In genomic region chr11:68258498-68258897, GRCm38 (mm10) we compare ENCODE assay signal across 21 mouse cellular contexts.
DNase-seq lines count a peak whose midpoint lies in the region; ATAC-seq and TF ChIP-seq lines count a peak whose summit lies in the region.
"Had no signal": no experiment of that assay in that cellular context is flagged by ENCODE, and none has a peak within 500 bp of the region (broad histone marks: within the 10 kb centered on the region; RNA-seq: fewer than 3 reads in every experiment).

No protein-coding gene starts in this region.

- TF ChIP-seq EP300 in lung, postnatal 0 days (IDR thresholded peaks at IDR 0.05), result 0 out of 2 replicates have a peak, but pooled peaks have one; percentile 18

- no peak overlapping the region for H3K27ac ChIP-seq in lung, embryonic 14.5 days (ENCODE audit: low read depth)
- no peak overlapping the region for H3K27ac ChIP-seq in lung, embryonic 16.5 days (ENCODE audit: low read length)
- no peak overlapping the region for H3K27ac ChIP-seq in lung, postnatal 0 days (ENCODE audit: low read length)

- TF ChIP-seq CTCF in lung, embryonic 14.5 days (IDR thresholded peaks at IDR 0.05; ENCODE audit: low read depth), result peak; percentile 16; the same call in 1 of the 2 replicates
- TF ChIP-seq CTCF in lung, adult 2 months (IDR thresholded peaks at IDR 0.05; ENCODE audit: insufficient read depth, low read length), result no peak
- peak; percentile 42 for TF ChIP-seq CTCF in lung, postnatal 0 days (IDR thresholded peaks at IDR 0.05)

- H3K9ac ChIP-seq in lung, embryonic 14.5 days, result no peak overlapping the region
- H3K9ac ChIP-seq in lung, embryonic 16.5 days (ENCODE audit: low read length), result no peak overlapping the region
- H3K9ac ChIP-seq in lung, postnatal 0 days (replicated peaks; ENCODE audit: low read depth), result no peak overlapping the region

- no peak overlapping the region for H3K4me3 ChIP-seq in lung, embryonic 14.5 days (ENCODE audit: low read depth, low read length)
- no peak overlapping the region for H3K4me3 ChIP-seq in lung, embryonic 16.5 days (ENCODE audit: low read length)
- H3K4me3 ChIP-seq in lung, adult 2 months (replicated peaks; ENCODE audit: extremely low read depth, low read depth, low read length), result no peak overlapping the region
- no peak overlapping the region for H3K4me3 ChIP-seq in lung, postnatal 0 days (ENCODE audit: low read depth, low read length)

- no peaks in the 10 kb centered on the region for H3K9me3 ChIP-seq in lung, embryonic 14.5 days (ENCODE audit: low read depth, low read length)
- no peaks in the 10 kb centered on the region for H3K9me3 ChIP-seq in lung, embryonic 16.5 days (ENCODE audit: control insufficient read depth, low read length)
- H3K9me3 ChIP-seq in lung, postnatal 0 days (ENCODE audit: low read length), result no peaks in the 10 kb centered on the region
- H3K9me3 ChIP-seq: G1E had no signal

- H3K36me3 ChIP-seq in lung, embryonic 14.5 days (ENCODE audit: insufficient read depth), result no peaks in the 10 kb centered on the region
- H3K36me3 ChIP-seq in lung, embryonic 16.5 days (ENCODE audit: control insufficient read depth, insufficient read depth, low read length), result no peaks in the 10 kb centered on the region
- no peaks in the 10 kb centered on the region for H3K36me3 ChIP-seq in lung, postnatal 0 days (ENCODE audit: insufficient read depth, low read length)
- H3K36me3 ChIP-seq: G1E had no signal

- no peak for ATAC-seq in lung, embryonic 14.5 days (ENCODE audit: insufficient read depth)
- 0 out of 2 replicates have a peak, but pooled peaks have one; percentile 50 for ATAC-seq in lung, embryonic 16.5 days (ENCODE audit: low read depth)
- ATAC-seq in lung, postnatal 0 days, result peak; percentile 66
- ATAC-seq: activated CD4-positive, CD25-positive, alpha-beta regulatory T cell, adult 4 months; CD4-positive, CD25-positive, alpha-beta regulatory T cell, adult 4 months; Patski had no signal

- H3K4me2 ChIP-seq in lung, embryonic 14.5 days, result no peak overlapping the region
- H3K4me2 ChIP-seq in lung, embryonic 16.5 days (ENCODE audit: low read depth, low read length), result no peak overlapping the region
- no peak overlapping the region for H3K4me2 ChIP-seq in lung, postnatal 0 days (replicated peaks; ENCODE audit: low read depth, low read length)

- H3K27me3 ChIP-seq in lung, embryonic 14.5 days (ENCODE audit: insufficient read depth, low read length), result no peaks in the 10 kb centered on the region
- H3K27me3 ChIP-seq in lung, embryonic 16.5 days (ENCODE audit: control insufficient read depth, insufficient read depth, low read depth, low read length), result no peaks in the 10 kb centered on the region
- no peaks in the 10 kb centered on the region for H3K27me3 ChIP-seq in lung, postnatal 0 days (replicated peaks; ENCODE audit: insufficient read depth, low read length)
- H3K27me3 ChIP-seq: CH12.LX, Patski had no signal

- 64% methylated on average over 4 of the region's 4 CpGs for WGBS in lung, embryonic 14.5 days
- 51% methylated on average over 4 of the region's 4 CpGs for WGBS in lung, embryonic 16.5 days
- 64% methylated on average over 4 of the region's 4 CpGs for WGBS in lung, adult 2 months
- WGBS in lung, postnatal 0 days, result 67% methylated on average over 4 of the region's 4 CpGs

- H3K4me1 ChIP-seq in lung, embryonic 14.5 days (ENCODE audit: insufficient read depth), result no peaks in the 10 kb centered on the region
- H3K4me1 ChIP-seq in lung, embryonic 16.5 days (replicated peaks; ENCODE audit: control insufficient read depth, insufficient read depth, low read length), result peaks cover 9% of the 10 kb centered on the region; the same call in 1 of the 2 replicates
- no peaks in the 10 kb centered on the region; the same call in 1 of the 2 replicates for H3K4me1 ChIP-seq in lung, adult 2 months (ENCODE audit: control insufficient read depth, insufficient read depth, low read length)
- 0 out of 2 replicates have a peak, but pooled peaks cover 6% of the 10 kb centered on the region for H3K4me1 ChIP-seq in lung, postnatal 0 days (ENCODE audit: insufficient read depth, low read depth, low read length)

- DNase-seq in lung, embryonic 14.5 days, result no peak
- no peak for DNase-seq in lung, adult 18-20 months
- no peak for DNase-seq in lung, adult 2 months
- peak; percentile 72 for DNase-seq in lung, postnatal 0 days (ENCODE audit: low spot score)
- no peak for DNase-seq in lung, postnatal 4 days
- DNase-seq: adrenal gland, adult 2 months; adrenal gland, adult 8-10 months; adrenal gland, postnatal 10 days; adrenal gland, postnatal 14 days; adrenal gland, postnatal 25 days; adrenal gland, postnatal 36 days; B cell, adult 2 months; cerebellum, adult 11 months; cerebellum, adult 11-12 months; cerebellum, adult 18-20 months had no signal

- no peak for TF ChIP-seq POLR2A in lung, adult 2 months (IDR thresholded peaks at IDR 0.05; ENCODE audit: borderline replicate concordance, extremely low read depth, low read depth, low read length)
